Mouse (Mus musculus): ENCODE results near the gene Dennd2a. TPM values are rescaled to one million over a fixed set of nuclear protein-coding genes. Genes with fewer than 3 reads are reported as not detected.

Gene Dennd2a
- polyA plus RNA-seq, 1 experiment from 2014 or later, result 4.7 TPM

DNA sequence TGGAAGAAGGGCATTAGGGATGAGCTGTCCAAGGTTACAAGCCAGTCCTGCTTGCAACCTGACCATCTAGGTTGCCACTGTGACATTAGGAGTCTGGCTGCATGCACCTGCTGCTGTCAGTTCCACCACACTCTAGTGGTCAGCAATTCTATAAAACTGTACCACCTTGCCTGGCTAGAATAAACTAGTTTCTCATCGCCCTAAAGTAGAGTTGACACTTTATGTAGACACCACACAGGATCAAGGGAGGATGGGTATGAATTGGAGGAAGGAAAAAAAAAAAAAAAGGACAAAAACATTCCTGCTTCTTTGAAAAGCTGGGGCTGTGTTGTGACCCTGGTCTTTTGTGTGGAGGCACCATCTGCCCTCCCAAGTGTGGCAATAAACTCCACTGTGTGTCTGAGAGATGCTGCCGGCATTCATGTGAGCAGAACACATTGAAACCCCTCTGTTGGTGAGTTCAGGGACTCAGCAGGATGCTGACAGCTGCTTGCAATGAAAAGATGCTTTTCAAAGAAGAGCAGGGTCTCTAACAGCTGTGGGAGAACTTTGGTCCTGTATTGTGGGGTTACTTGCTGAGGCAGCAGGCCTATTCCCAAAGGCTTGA is 122.7 kb downstream of the Dennd2a start:
- no peaks in the 10 kb centered on the region for H3K4me1 ChIP-seq (replicated peaks; ENCODE audit: control insufficient read depth, insufficient read depth)
- H3K9ac ChIP-seq (ENCODE audit: low read length), result no peak overlapping the region
- H3K36me3 ChIP-seq (ENCODE audit: control insufficient read depth, insufficient read depth, low read length), result no peaks in the 10 kb centered on the region
- WGBS, result 64% methylated on average over 2 of the region's 2 CpGs
- H3K27me3 ChIP-seq (ENCODE audit: control insufficient read depth, insufficient read depth, low read length), result no peaks in the 10 kb centered on the region
- no peaks in the 10 kb centered on the region for H3K9me3 ChIP-seq (ENCODE audit: control insufficient read depth, low read length)
- no peak overlapping the region for H3K4me2 ChIP-seq (replicated peaks; ENCODE audit: low read depth)
- no peak for DNase-seq (ENCODE audit: low spot score)
- no peak overlapping the region for H3K27ac ChIP-seq (replicated peaks)
- no peak overlapping the region for H3K4me3 ChIP-seq (ENCODE audit: low read depth, low read length)
- TF ChIP-seq CTCF (IDR thresholded peaks at IDR 0.05; ENCODE audit: low read depth) (no peak), EP300 (optimal IDR thresholded peaks at IDR 0.05) (no peak)
- no peak for ATAC-seq (ENCODE audit: low FRiP score, low TSS enrichment)

DNA sequence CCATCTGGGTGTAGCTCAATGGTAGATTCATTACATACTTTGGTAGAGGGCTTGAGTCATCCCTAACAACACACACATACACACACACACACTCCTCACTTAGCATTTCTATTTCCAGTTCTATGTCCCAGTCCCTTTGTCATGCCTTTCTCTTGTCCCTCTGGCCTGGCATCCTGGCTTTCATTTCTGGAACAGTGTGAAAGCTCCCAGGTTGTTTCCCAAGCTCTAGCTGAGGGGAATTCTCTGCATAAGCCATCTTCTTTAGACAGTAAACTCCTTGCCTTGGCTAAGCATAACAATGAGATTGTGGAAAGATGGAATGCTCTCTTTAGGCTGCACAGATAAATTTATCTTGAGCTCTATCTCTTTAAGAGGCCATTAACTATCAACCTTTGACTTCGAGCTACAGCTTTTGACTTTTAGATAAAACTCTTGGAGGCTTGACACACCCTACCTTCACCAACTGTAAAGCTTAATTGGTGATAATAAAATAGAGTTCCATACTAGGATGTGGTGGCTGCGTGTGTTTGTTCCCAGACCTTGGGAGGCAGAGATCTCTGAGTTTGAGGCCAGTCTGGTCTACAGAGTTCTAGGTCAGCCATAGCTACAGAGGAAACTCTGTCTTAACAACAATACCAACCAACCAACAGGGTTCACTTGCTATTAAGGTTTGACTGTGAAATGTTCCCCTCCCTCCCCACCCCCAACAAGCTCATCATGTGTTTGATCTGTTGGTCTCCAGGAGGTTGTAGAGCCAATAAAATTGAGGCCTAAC is 123.4 kb downstream of the Dennd2a start:
- Histone ChIP-seq H3K36me3 (ENCODE audit: control insufficient read depth, insufficient read depth, low read length) (no peaks in the 10 kb centered on the region), H3K27ac (replicated peaks) (no peak overlapping the region), H3K27me3 (ENCODE audit: control insufficient read depth, insufficient read depth, low read length) (no peaks in the 10 kb centered on the region), H3K4me1 (replicated peaks; ENCODE audit: control insufficient read depth, insufficient read depth) (no peaks in the 10 kb centered on the region), H3K9me3 (ENCODE audit: control insufficient read depth, low read length) (no peaks in the 10 kb centered on the region), H3K4me2 (replicated peaks; ENCODE audit: low read depth) (no peak overlapping the region), H3K4me3 (ENCODE audit: low read depth, low read length) (no peak overlapping the region), H3K9ac (ENCODE audit: low read length) (no peak overlapping the region)
- no peak for TF ChIP-seq CTCF (IDR thresholded peaks at IDR 0.05; ENCODE audit: low read depth)
- no peak for TF ChIP-seq EP300 (optimal IDR thresholded peaks at IDR 0.05)
- DNase-seq (ENCODE audit: low spot score) (no peak), ATAC-seq (ENCODE audit: low FRiP score, low TSS enrichment) (no peak)
- WGBS, result 66% methylated on average over 2 of the region's 2 CpGs

DNA sequence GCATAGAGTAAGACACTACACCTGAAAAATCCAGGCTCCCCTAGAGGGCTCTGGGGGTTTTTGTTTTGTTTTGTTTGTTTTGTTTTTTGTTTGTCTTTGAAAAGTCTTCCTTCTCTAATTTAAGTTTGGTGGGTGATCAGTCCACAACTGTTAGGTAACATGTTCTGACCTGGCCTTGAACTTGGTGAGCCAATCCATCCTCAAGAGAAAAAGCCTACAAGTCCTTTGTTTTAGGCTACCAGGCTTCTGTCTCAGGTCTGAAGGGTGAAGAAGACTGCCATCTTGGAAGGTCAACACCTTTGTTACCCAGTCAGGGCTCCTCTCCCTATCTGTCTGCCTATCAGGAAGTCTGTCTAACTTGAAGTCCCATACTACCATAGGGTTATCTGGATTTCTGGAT is 124.0 kb downstream of the Dennd2a start:
- no peak overlapping the region for H3K9ac ChIP-seq (ENCODE audit: low read length)
- DNase-seq (ENCODE audit: low spot score) (no peak), ATAC-seq (ENCODE audit: low FRiP score, low TSS enrichment) (no peak)
- no peak overlapping the region for H3K4me3 ChIP-seq (ENCODE audit: low read depth, low read length)
- TF ChIP-seq CTCF (IDR thresholded peaks at IDR 0.05; ENCODE audit: low read depth), result no peak
- TF ChIP-seq EP300 (optimal IDR thresholded peaks at IDR 0.05), result no peak
- no peaks in the 10 kb centered on the region for H3K9me3 ChIP-seq (ENCODE audit: control insufficient read depth, low read length)
- H3K36me3 ChIP-seq (ENCODE audit: control insufficient read depth, insufficient read depth, low read length), result no peaks in the 10 kb centered on the region
- H3K27me3 ChIP-seq (ENCODE audit: control insufficient read depth, insufficient read depth, low read length), result no peaks in the 10 kb centered on the region
- H3K27ac ChIP-seq (replicated peaks), result no peak overlapping the region
- no peaks in the 10 kb centered on the region for H3K4me1 ChIP-seq (replicated peaks; ENCODE audit: control insufficient read depth, insufficient read depth)
- no peak overlapping the region for H3K4me2 ChIP-seq (replicated peaks; ENCODE audit: low read depth)

DNA sequence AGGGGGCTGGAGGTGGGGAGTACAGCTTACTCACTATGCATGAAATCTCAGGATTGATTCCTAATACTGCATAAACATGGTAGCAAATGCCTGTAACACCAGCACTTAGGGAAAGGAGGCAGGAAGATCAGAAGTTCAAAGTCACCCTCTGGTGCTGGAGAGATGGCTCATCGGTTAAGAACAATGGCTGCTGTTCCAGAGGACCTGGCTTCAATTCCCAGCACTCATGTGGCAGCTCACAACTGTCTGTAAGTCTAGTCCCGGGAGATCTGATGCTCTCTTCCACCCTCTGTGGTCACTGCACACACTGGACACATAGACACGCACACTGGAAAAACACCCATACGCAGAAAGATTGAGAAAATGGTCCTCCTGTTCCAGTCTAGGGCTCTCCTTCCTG is 124.5 kb downstream of the Dennd2a start:
- no peaks in the 10 kb centered on the region for H3K9me3 ChIP-seq (ENCODE audit: control insufficient read depth, low read length)
- DNase-seq (ENCODE audit: low spot score) (no peak), ATAC-seq (ENCODE audit: low FRiP score, low TSS enrichment) (no peak)
- TF ChIP-seq CTCF (IDR thresholded peaks at IDR 0.05; ENCODE audit: low read depth), result no peak
- no peak overlapping the region for H3K4me2 ChIP-seq (replicated peaks; ENCODE audit: low read depth)
- no peaks in the 10 kb centered on the region for H3K36me3 ChIP-seq (ENCODE audit: control insufficient read depth, insufficient read depth, low read length)
- H3K9ac ChIP-seq (ENCODE audit: low read length), result no peak overlapping the region
- 84% methylated on average over 4 of the region's 4 CpGs for WGBS
- no peak overlapping the region for H3K27ac ChIP-seq (replicated peaks)
- no peaks in the 10 kb centered on the region for H3K4me1 ChIP-seq (replicated peaks; ENCODE audit: control insufficient read depth, insufficient read depth)
- H3K4me3 ChIP-seq (ENCODE audit: low read depth, low read length), result no peak overlapping the region
- H3K27me3 ChIP-seq (ENCODE audit: control insufficient read depth, insufficient read depth, low read length), result no peaks in the 10 kb centered on the region

DNA sequence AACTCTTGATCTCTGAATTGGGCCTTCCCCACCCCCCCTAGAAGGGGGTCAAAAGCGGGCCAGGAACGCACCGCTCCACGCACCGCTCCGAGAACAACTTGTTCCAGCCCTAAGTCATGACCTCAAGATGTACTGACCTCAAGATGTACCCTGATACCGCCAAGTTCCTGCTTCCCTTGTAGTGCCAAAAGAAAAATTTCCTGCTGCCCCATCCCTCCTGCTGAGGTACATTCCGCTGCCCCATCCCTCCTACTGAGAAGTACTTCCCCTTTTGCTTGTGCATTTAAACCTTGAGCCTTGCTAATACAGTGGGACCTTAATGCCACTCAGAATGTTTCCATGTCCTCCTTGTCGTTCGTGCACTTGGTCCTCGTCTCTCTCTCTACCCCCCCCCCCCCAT is 126.9 kb downstream of the Dennd2a start:
- TF ChIP-seq CTCF (IDR thresholded peaks at IDR 0.05; ENCODE audit: low read depth) (no peak), EP300 (optimal IDR thresholded peaks at IDR 0.05) (no peak)

More for the DNA sequence above, 126.9 kb downstream of the Dennd2a start:
- no peaks in the 10 kb centered on the region for H3K27me3 ChIP-seq (ENCODE audit: control insufficient read depth, insufficient read depth, low read length)
- no peak overlapping the region for H3K4me3 ChIP-seq (ENCODE audit: low read depth, low read length)
- H3K27ac ChIP-seq (replicated peaks), result no peak overlapping the region
- no peak for DNase-seq (ENCODE audit: low spot score)
- H3K9ac ChIP-seq (ENCODE audit: low read length), result no peak overlapping the region
- H3K4me1 ChIP-seq (replicated peaks; ENCODE audit: control insufficient read depth, insufficient read depth), result no peaks in the 10 kb centered on the region
- 71% methylated on average over 11 of the region's 11 CpGs for WGBS
- ATAC-seq (ENCODE audit: low FRiP score, low TSS enrichment), result no peak
- H3K36me3 ChIP-seq (ENCODE audit: control insufficient read depth, insufficient read depth, low read length), result no peaks in the 10 kb centered on the region
- no peaks in the 10 kb centered on the region for H3K9me3 ChIP-seq (ENCODE audit: control insufficient read depth, low read length)
- H3K4me2 ChIP-seq (replicated peaks; ENCODE audit: low read depth), result no peak overlapping the region
